Mouse (Mus musculus): ENCODE measurements around the gene Nr4a1.

DNA sequence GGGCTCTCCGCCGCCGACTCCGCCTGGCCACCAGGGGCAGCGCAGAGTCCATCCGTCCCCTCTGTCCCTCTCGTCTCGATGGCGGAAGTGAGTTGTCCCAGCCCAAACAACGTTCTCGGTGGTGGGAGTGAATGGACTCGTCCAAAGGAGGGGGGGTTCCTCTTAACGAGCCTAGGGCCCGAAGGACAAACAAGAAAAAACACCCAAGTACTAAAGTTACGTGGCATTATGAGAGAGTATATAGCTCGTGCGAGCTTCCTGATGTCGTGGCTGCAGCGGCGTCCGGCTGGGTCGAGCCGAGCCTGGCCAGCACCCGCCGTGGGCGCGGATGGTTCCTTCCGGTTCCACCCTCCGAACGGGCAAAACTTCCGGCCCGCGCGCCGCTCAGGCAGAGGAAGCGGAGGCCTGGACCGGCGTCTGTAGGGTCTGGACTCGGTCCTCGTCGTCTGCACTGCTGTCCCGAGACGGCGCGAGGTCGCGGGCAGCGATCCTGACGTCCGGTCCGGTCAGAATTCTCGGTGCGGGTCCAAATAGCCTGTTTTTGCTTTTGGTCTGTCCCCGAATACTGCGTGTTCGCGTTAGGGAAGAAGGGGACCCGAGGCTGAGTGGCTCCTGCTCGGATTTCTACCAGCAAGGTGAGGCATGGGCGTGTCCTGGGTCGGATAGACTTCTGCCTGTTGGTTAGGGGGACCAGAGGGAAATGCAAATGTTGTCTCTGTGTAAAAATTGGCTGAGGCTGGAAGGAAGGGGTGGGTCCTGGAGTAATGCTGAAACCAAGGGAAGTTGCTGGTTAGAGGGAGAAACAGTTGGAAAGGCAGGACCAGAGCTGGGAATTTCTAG is 30.1 kb downstream of the Nr4a1 start, which contains the start of gene Atg101:
- TF ChIP-seq GATA1 (IDR thresholded peaks at IDR 0.05; ENCODE audit: borderline replicate concordance, low read length): no peak
- TF ChIP-seq FLI1 (IDR thresholded peaks at IDR 0.05; ENCODE audit: low read length): peak; percentile 42; the same call in 1 of the 2 replicates
